Mouse (Mus musculus): ENCODE data around the gene Gm37240. TPM values are rescaled to one million over a fixed set of nuclear protein-coding genes. Genes with fewer than 3 reads are reported as not detected.

The Gm37240 gene
- polyA plus RNA-seq, 1 experiment, result not detected

GRCm38 (mm10) chr3:84955011-84955775 lies 932.1 kb downstream of the Gm37240 start:
- Histone ChIP-seq H3K27ac (ENCODE audit: insufficient read depth, low read depth, low read length) (peak overlapping the region; percentile 56; the same call in 1 of the 2 replicates), H3K4me3 (ENCODE audit: insufficient read depth, low read depth, low read length) (peak overlapping the region; percentile 32), H3K4me1 (ENCODE audit: control insufficient read depth, insufficient read depth, low read length) (peaks cover 5% of the 10 kb centered on the region; the same call in 1 of the 2 replicates)
- TF ChIP-seq POLR2A (IDR thresholded peaks at IDR 0.05; ENCODE audit: insufficient read depth, low read depth, low read length), result no peak
- no peak for TF ChIP-seq CTCF (IDR thresholded peaks at IDR 0.05; ENCODE audit: insufficient read depth, low read depth, low read length)
- 23% methylated on average over 8 of the region's 8 CpGs for WGBS

- Histone ChIP-seq H3K4me1 (ENCODE audit: control insufficient read depth, insufficient read depth, low read length) (no peaks in the 10 kb centered on the region), H3K4me3 (ENCODE audit: insufficient read depth, low read depth, low read length) (peak overlapping the region; percentile 68), H3K27ac (ENCODE audit: insufficient read depth, low read depth, low read length) (peak overlapping the region; percentile 97)
- WGBS, result 11% methylated on average over 7 of the region's 7 CpGs
- TF ChIP-seq POLR2A (IDR thresholded peaks at IDR 0.05; ENCODE audit: insufficient read depth, low read depth, low read length) (no peak), CTCF (IDR thresholded peaks at IDR 0.05; ENCODE audit: insufficient read depth, low read depth, low read length) (no peak)
These were observed 934.6 kb downstream of the Gm37240 start for GRCm38 (mm10) chr3:84952585-84953187.

GRCm38 (mm10) chr3:84952135-84952534 lies 935.2 kb downstream of the Gm37240 start:
- 5% methylated on average over 13 of the region's 13 CpGs for WGBS
- peak overlapping the region; percentile 68 for H3K4me3 ChIP-seq (ENCODE audit: insufficient read depth, low read depth, low read length)
- no peaks in the 10 kb centered on the region for H3K4me1 ChIP-seq (ENCODE audit: control insufficient read depth, insufficient read depth, low read length)
- peak overlapping the region; percentile 97 for H3K27ac ChIP-seq (ENCODE audit: insufficient read depth, low read depth, low read length)
- TF ChIP-seq CTCF (IDR thresholded peaks at IDR 0.05; ENCODE audit: insufficient read depth, low read depth, low read length), result no peak
- TF ChIP-seq POLR2A (IDR thresholded peaks at IDR 0.05; ENCODE audit: insufficient read depth, low read depth, low read length), result peak; percentile 66

GRCm38 (mm10) chr3:84951698-84952097 lies 935.6 kb downstream of the Gm37240 start:
- H3K4me3 ChIP-seq (ENCODE audit: insufficient read depth, low read depth, low read length), result peak overlapping the region; percentile 68
- TF ChIP-seq POLR2A (IDR thresholded peaks at IDR 0.05; ENCODE audit: insufficient read depth, low read depth, low read length) (no peak), CTCF (IDR thresholded peaks at IDR 0.05; ENCODE audit: insufficient read depth, low read depth, low read length) (no peak)
- peak overlapping the region; percentile 97 for H3K27ac ChIP-seq (ENCODE audit: insufficient read depth, low read depth, low read length)
- WGBS, result under 1% methylated on average over 2 of the region's 2 CpGs
- no peaks in the 10 kb centered on the region for H3K4me1 ChIP-seq (ENCODE audit: control insufficient read depth, insufficient read depth, low read length)

- Histone ChIP-seq H3K4me3 (ENCODE audit: insufficient read depth, low read depth, low read length) (no peak overlapping the region), H3K27ac (ENCODE audit: insufficient read depth, low read depth, low read length) (no peak overlapping the region), H3K4me1 (ENCODE audit: control insufficient read depth, insufficient read depth, low read length) (no peaks in the 10 kb centered on the region)
- no peak for TF ChIP-seq CTCF (IDR thresholded peaks at IDR 0.05; ENCODE audit: insufficient read depth, low read depth, low read length)
- no peak for TF ChIP-seq POLR2A (IDR thresholded peaks at IDR 0.05; ENCODE audit: insufficient read depth, low read depth, low read length)
- 70% methylated on average over 4 of the region's 4 CpGs for WGBS
These were observed 937.9 kb downstream of the Gm37240 start for GRCm38 (mm10) chr3:84949387-84949786.

- H3K27ac ChIP-seq (ENCODE audit: insufficient read depth, low read depth, low read length), result no peak overlapping the region
- no peaks in the 10 kb centered on the region for H3K4me1 ChIP-seq (ENCODE audit: control insufficient read depth, insufficient read depth, low read length)
- no peak overlapping the region for H3K4me3 ChIP-seq (ENCODE audit: insufficient read depth, low read depth, low read length)
- WGBS, result 79% methylated on average over 1 of the region's 1 CpGs
- TF ChIP-seq CTCF (IDR thresholded peaks at IDR 0.05; ENCODE audit: insufficient read depth, low read depth, low read length), result no peak
- TF ChIP-seq POLR2A (IDR thresholded peaks at IDR 0.05; ENCODE audit: insufficient read depth, low read depth, low read length), result no peak
These were observed 940.9 kb downstream of the Gm37240 start for GRCm38 (mm10) chr3:84946381-84946780.

- no peak overlapping the region for H3K4me3 ChIP-seq (ENCODE audit: insufficient read depth, low read depth, low read length)
- no peak for TF ChIP-seq CTCF (IDR thresholded peaks at IDR 0.05; ENCODE audit: insufficient read depth, low read depth, low read length)
- TF ChIP-seq POLR2A (IDR thresholded peaks at IDR 0.05; ENCODE audit: insufficient read depth, low read depth, low read length), result no peak
- 92% methylated on average over 3 of the region's 3 CpGs for WGBS
- H3K27ac ChIP-seq (ENCODE audit: insufficient read depth, low read depth, low read length), result no peak overlapping the region
- no peaks in the 10 kb centered on the region for H3K4me1 ChIP-seq (ENCODE audit: control insufficient read depth, insufficient read depth, low read length)
These were observed 942.4 kb downstream of the Gm37240 start for GRCm38 (mm10) chr3:84944933-84945332.

GRCm38 (mm10) chr3:84937360-84938355 lies 949.7 kb downstream of the Gm37240 start:
- H3K4me3 ChIP-seq (ENCODE audit: insufficient read depth, low read depth, low read length), result no peak overlapping the region
- 31% methylated on average over 12 of the region's 12 CpGs for WGBS
- H3K27ac ChIP-seq (ENCODE audit: insufficient read depth, low read depth, low read length), result peak overlapping the region; percentile 94
- TF ChIP-seq CTCF (IDR thresholded peaks at IDR 0.05; ENCODE audit: insufficient read depth, low read depth, low read length) (no peak), POLR2A (IDR thresholded peaks at IDR 0.05; ENCODE audit: insufficient read depth, low read depth, low read length) (no peak)
- no peaks in the 10 kb centered on the region for H3K4me1 ChIP-seq (ENCODE audit: control insufficient read depth, insufficient read depth, low read length)

Data from olfactory bulb, adult 2 months (tissue).